Comparison of ENCODE assay signal across 9 mouse cellular contexts in genomic region chr5:108670785-108671184, GRCm38 (mm10). TPM values are rescaled to one million over a fixed set of nuclear protein-coding genes. Genes with fewer than 3 reads are reported as not detected.
DNase-seq lines count a peak whose midpoint lies in the region; ATAC-seq and TF ChIP-seq lines count a peak whose summit lies in the region.
"Had no signal": no experiment of that assay in that cellular context is flagged by ENCODE, and none has a peak within 500 bp of the region (broad histone marks: within the 10 kb centered on the region; RNA-seq: fewer than 3 reads in every experiment).

No protein-coding gene starts in this region.

- no peaks in the 10 kb centered on the region for H3K9me3 ChIP-seq in heart, embryonic 14.5 days (ENCODE audit: control insufficient read depth, low read length)
- no peaks in the 10 kb centered on the region for H3K9me3 ChIP-seq in heart, embryonic 10.5 days
- H3K9me3 ChIP-seq in hindbrain, postnatal 0 days (ENCODE audit: low read length) = no peaks in the 10 kb centered on the region
- no peaks in the 10 kb centered on the region for H3K9me3 ChIP-seq in lung, embryonic 14.5 days (ENCODE audit: low read depth, low read length)
- no peaks in the 10 kb centered on the region for H3K9me3 ChIP-seq in forebrain, embryonic 16.5 days (ENCODE audit: control insufficient read depth, low read length)
- H3K9me3 ChIP-seq: embryonic facial prominence, embryonic 12.5 days had no signal

- peaks cover 2 to 16% of the 10 kb centered on the region in 2 experiments; a peak in 2 of 4 replicates for H3K4me1 ChIP-seq in heart, embryonic 14.5 days (ENCODE audit: control insufficient read depth in 2 of 2, insufficient read depth in 2 of 2, low read length in 2 of 2)
- peaks cover 19% of the 10 kb centered on the region for H3K4me1 ChIP-seq in heart, embryonic 10.5 days
- no peaks in the 10 kb centered on the region; the same call in 1 of the 2 replicates for H3K4me1 ChIP-seq in hindbrain, postnatal 0 days (ENCODE audit: insufficient read depth, low read length)
- 0 out of 2 replicates have a peak, but pooled peaks cover 4% of the 10 kb centered on the region for H3K4me1 ChIP-seq in lung, embryonic 14.5 days (ENCODE audit: insufficient read depth)
- H3K4me1 ChIP-seq in forebrain, embryonic 16.5 days (replicated peaks; ENCODE audit: control insufficient read depth, insufficient read depth, low read length) = peaks cover 17% of the 10 kb centered on the region

- DNase-seq in heart, embryonic 10.5 days (ENCODE audit: low spot score) = no peak
- DNase-seq in CD4-positive helper T cell, adult 2 months (ENCODE audit: low read depth, low spot score) = peak; percentile 53
- DNase-seq in adrenal gland, postnatal 10 days = peak; percentile 72
- DNase-seq in hindbrain, postnatal 0 days (ENCODE audit: low spot score) = peak; percentile 45
- DNase-seq in lung, embryonic 14.5 days = peak; percentile 66
- DNase-seq in thymus, postnatal 36 days = peak; percentile 51 to 54

- H3K27ac ChIP-seq in heart, embryonic 14.5 days (replicated peaks in 1 of 2; ENCODE audit: control insufficient read depth in 1 of 2, insufficient read depth in 1 of 2, low read depth in 2 of 2, low read length in 2 of 2) = no peak overlapping the region
- H3K27ac ChIP-seq in heart, embryonic 10.5 days = no peak overlapping the region
- no peak overlapping the region for H3K27ac ChIP-seq in hindbrain, postnatal 0 days
- H3K27ac ChIP-seq in lung, embryonic 14.5 days (ENCODE audit: low read depth) = no peak overlapping the region
- H3K27ac ChIP-seq in forebrain, embryonic 16.5 days (ENCODE audit: low read length) = no peak overlapping the region
- H3K27ac ChIP-seq: embryonic facial prominence, embryonic 12.5 days had no signal

- ATAC-seq in heart, embryonic 14.5 days (ENCODE audit: insufficient number of reproducible peaks, insufficient read depth, low FRiP score, low read depth) = no peak
- no peak for ATAC-seq in hindbrain, postnatal 0 days
- 0 out of 2 replicates have a peak, but pooled peaks have one; percentile 21 for ATAC-seq in lung, embryonic 14.5 days (ENCODE audit: insufficient read depth)
- no peak for ATAC-seq in forebrain, embryonic 16.5 days

- TF ChIP-seq CTCF in hindbrain, postnatal 0 days (IDR thresholded peaks at IDR 0.05; ENCODE audit: low read depth) = peak; percentile 58
- peak; percentile 53 for TF ChIP-seq CTCF in lung, embryonic 14.5 days (IDR thresholded peaks at IDR 0.05; ENCODE audit: low read depth)

- peaks cover 17% of the 10 kb centered on the region for H3K36me3 ChIP-seq in heart, embryonic 14.5 days (ENCODE audit: control insufficient read depth, insufficient read depth, low read length)
- H3K36me3 ChIP-seq in heart, embryonic 10.5 days = peaks cover 28% of the 10 kb centered on the region
- H3K36me3 ChIP-seq in hindbrain, postnatal 0 days (ENCODE audit: insufficient read depth, low read length) = peaks cover 6% of the 10 kb centered on the region
- peaks cover 21% of the 10 kb centered on the region for H3K36me3 ChIP-seq in lung, embryonic 14.5 days (ENCODE audit: insufficient read depth)
- H3K36me3 ChIP-seq in forebrain, embryonic 16.5 days (ENCODE audit: control insufficient read depth, insufficient read depth) = peaks cover 11% of the 10 kb centered on the region; the same call in 1 of the 2 replicates

- peak overlapping the region; percentile 89; the same call in 1 of the 2 replicates for H3K4me2 ChIP-seq in heart, embryonic 14.5 days (ENCODE audit: low read length)
- no peak overlapping the region for H3K4me2 ChIP-seq in hindbrain, postnatal 0 days (ENCODE audit: low read depth, low read length)
- H3K4me2 ChIP-seq in lung, embryonic 14.5 days = no peak overlapping the region
- no peak overlapping the region for H3K4me2 ChIP-seq in forebrain, embryonic 16.5 days (ENCODE audit: low read length)

- H3K4me3 ChIP-seq in heart, embryonic 14.5 days (ENCODE audit: control insufficient read depth in 1 of 2, insufficient read depth in 1 of 2, low read depth in 1 of 2, low read length in 2 of 2) = no peak overlapping the region
- H3K4me3 ChIP-seq in heart, embryonic 10.5 days = no peak overlapping the region
- H3K4me3 ChIP-seq in hindbrain, postnatal 0 days (ENCODE audit: low read length) = no peak overlapping the region
- H3K4me3 ChIP-seq in lung, embryonic 14.5 days (ENCODE audit: low read depth, low read length) = no peak overlapping the region
- no peak overlapping the region for H3K4me3 ChIP-seq in forebrain, embryonic 16.5 days (replicated peaks; ENCODE audit: low read length)
- H3K4me3 ChIP-seq: embryonic facial prominence, embryonic 12.5 days had no signal

- no peak overlapping the region for H3K9ac ChIP-seq in heart, embryonic 14.5 days (ENCODE audit: low read length)
- H3K9ac ChIP-seq in hindbrain, postnatal 0 days (replicated peaks; ENCODE audit: low read length) = no peak overlapping the region
- no peak overlapping the region for H3K9ac ChIP-seq in lung, embryonic 14.5 days
- no peak overlapping the region for H3K9ac ChIP-seq in forebrain, embryonic 16.5 days (replicated peaks; ENCODE audit: low read depth, low read length)
- H3K9ac ChIP-seq: embryonic facial prominence, embryonic 12.5 days had no signal

- no peaks in the 10 kb centered on the region for H3K27me3 ChIP-seq in heart, embryonic 14.5 days (ENCODE audit: control insufficient read depth, insufficient read depth, low read length)
- H3K27me3 ChIP-seq in heart, embryonic 10.5 days (ENCODE audit: insufficient read depth, poor library complexity, severe bottlenecking) = no peaks in the 10 kb centered on the region
- no peaks in the 10 kb centered on the region for H3K27me3 ChIP-seq in hindbrain, postnatal 0 days (ENCODE audit: insufficient read depth, low read length)
- H3K27me3 ChIP-seq in lung, embryonic 14.5 days (ENCODE audit: insufficient read depth, low read length) = no peaks in the 10 kb centered on the region
- H3K27me3 ChIP-seq in forebrain, embryonic 16.5 days (replicated peaks; ENCODE audit: control insufficient read depth, insufficient read depth, low read length) = no peaks in the 10 kb centered on the region
- H3K27me3 ChIP-seq: embryonic facial prominence, embryonic 12.5 days had no signal

RNA-seq across cellular contexts. Expression of gene Dgkq, which starts 1.3 kb away (rescaled TPM):
- 5.6 and 6.6 TPM in 2 replicates for polyA plus RNA-seq in heart, embryonic 14.5 days (2014; fragmentation: Nextera tagmentation; extraction: Ambion mirVana)
- polyA plus RNA-seq in heart, embryonic 10.5 days (2016; fragmentation: Nextera tagmentation; extraction: Ambion mirVana) = 7.9 and 8.5 TPM in 2 replicates
- total RNA-seq in adrenal gland, postnatal 10 days (2021) = 10 to 100 TPM; 16.7 to 23.7 TPM
- total RNA-seq in hindbrain, postnatal 0 days (2014; rRNA removed) = 48.2 and 64.4 TPM in 2 replicates
- 19.3 and 20.0 TPM in 2 replicates for polyA plus RNA-seq in hindbrain, postnatal 0 days (2015; fragmentation: Nextera tagmentation; extraction: Ambion mirVana)
- 8.7 and 12.1 TPM in 2 replicates for polyA plus RNA-seq in lung, embryonic 14.5 days (2014; fragmentation: Nextera tagmentation; extraction: Ambion mirVana)
- polyA plus RNA-seq in forebrain, embryonic 16.5 days (2015; fragmentation: Nextera tagmentation; extraction: Ambion mirVana) = 26.5 and 31.9 TPM in 2 replicates

RNA-seq across cellular contexts. Expression of gene Slc26a1, which starts 4.6 kb away (rescaled TPM):
- 0.40 and 0.53 TPM in 2 replicates for polyA plus RNA-seq in heart, embryonic 14.5 days (2014; fragmentation: Nextera tagmentation; extraction: Ambion mirVana)
- 0.58 and 0.85 TPM in 2 replicates for polyA plus RNA-seq in heart, embryonic 10.5 days (2016; fragmentation: Nextera tagmentation; extraction: Ambion mirVana)
- total RNA-seq in adrenal gland, postnatal 10 days (2021) = 10 to 100 TPM in 1 of 2 experiments, 1 to 10 TPM in 1; 5.7 to 11.4 TPM
- total RNA-seq in hindbrain, postnatal 0 days (2014; rRNA removed) = 6.3 and 12.6 TPM in 2 replicates
- 3.5 and 3.6 TPM in 2 replicates for polyA plus RNA-seq in hindbrain, postnatal 0 days (2015; fragmentation: Nextera tagmentation; extraction: Ambion mirVana)
- 0.60 and 0.70 TPM in 2 replicates for polyA plus RNA-seq in lung, embryonic 14.5 days (2014; fragmentation: Nextera tagmentation; extraction: Ambion mirVana)
- 2.3 and 2.4 TPM in 2 replicates for polyA plus RNA-seq in forebrain, embryonic 16.5 days (2015; fragmentation: Nextera tagmentation; extraction: Ambion mirVana)

RNA-seq across cellular contexts. Expression of gene Idua, which starts 10.7 kb away (rescaled TPM):
- 14.5 and 14.9 TPM in 2 replicates for polyA plus RNA-seq in heart, embryonic 14.5 days (2014; fragmentation: Nextera tagmentation; extraction: Ambion mirVana)
- polyA plus RNA-seq in heart, embryonic 10.5 days (2016; fragmentation: Nextera tagmentation; extraction: Ambion mirVana) = 15.1 and 16.3 TPM in 2 replicates
- total RNA-seq in adrenal gland, postnatal 10 days (2021) = 10 to 100 TPM in 1 of 2 experiments, 1 to 10 TPM in 1; 9.0 to 15.2 TPM
- total RNA-seq in hindbrain, postnatal 0 days (2014; rRNA removed) = 4.9 and 11.4 TPM in 2 replicates
- polyA plus RNA-seq in hindbrain, postnatal 0 days (2015; fragmentation: Nextera tagmentation; extraction: Ambion mirVana) = 8.0 and 8.2 TPM in 2 replicates
- polyA plus RNA-seq in lung, embryonic 14.5 days (2014; fragmentation: Nextera tagmentation; extraction: Ambion mirVana) = 11.8 and 12.3 TPM in 2 replicates
- polyA plus RNA-seq in forebrain, embryonic 16.5 days (2015; fragmentation: Nextera tagmentation; extraction: Ambion mirVana) = 9.6 and 13.2 TPM in 2 replicates

RNA-seq across cellular contexts. Expression of gene Fgfrl1, which starts 21.4 kb away (rescaled TPM):
- polyA plus RNA-seq in heart, embryonic 14.5 days (2014; fragmentation: Nextera tagmentation; extraction: Ambion mirVana) = 23.9 and 25.2 TPM in 2 replicates
- polyA plus RNA-seq in heart, embryonic 10.5 days (2016; fragmentation: Nextera tagmentation; extraction: Ambion mirVana) = 29.0 and 31.3 TPM in 2 replicates
- 10 to 100 TPM; 42.5 to 52.7 TPM for total RNA-seq in adrenal gland, postnatal 10 days (2021)
- total RNA-seq in hindbrain, postnatal 0 days (2014; rRNA removed) = 38.5 and 42.7 TPM in 2 replicates
- 11.3 and 12.1 TPM in 2 replicates for polyA plus RNA-seq in hindbrain, postnatal 0 days (2015; fragmentation: Nextera tagmentation; extraction: Ambion mirVana)
- polyA plus RNA-seq in lung, embryonic 14.5 days (2014; fragmentation: Nextera tagmentation; extraction: Ambion mirVana) = 40.1 and 47.5 TPM in 2 replicates
- 5.8 and 7.0 TPM in 2 replicates for polyA plus RNA-seq in forebrain, embryonic 16.5 days (2015; fragmentation: Nextera tagmentation; extraction: Ambion mirVana)

RNA-seq across cellular contexts. Expression of gene Tmem175, which starts 41.2 kb away (rescaled TPM):
- polyA plus RNA-seq in heart, embryonic 14.5 days (2014; fragmentation: Nextera tagmentation; extraction: Ambion mirVana) = 22.1 and 22.2 TPM in 2 replicates
- polyA plus RNA-seq in heart, embryonic 10.5 days (2016; fragmentation: Nextera tagmentation; extraction: Ambion mirVana) = 20.3 and 23.2 TPM in 2 replicates
- total RNA-seq in adrenal gland, postnatal 10 days (2021) = 10 to 100 TPM; 20.3 to 22.8 TPM
- total RNA-seq in hindbrain, postnatal 0 days (2014; rRNA removed) = 43.6 and 50.0 TPM in 2 replicates
- polyA plus RNA-seq in hindbrain, postnatal 0 days (2015; fragmentation: Nextera tagmentation; extraction: Ambion mirVana) = 38.7 and 40.6 TPM in 2 replicates
- 26.4 and 29.0 TPM in 2 replicates for polyA plus RNA-seq in lung, embryonic 14.5 days (2014; fragmentation: Nextera tagmentation; extraction: Ambion mirVana)
- polyA plus RNA-seq in forebrain, embryonic 16.5 days (2015; fragmentation: Nextera tagmentation; extraction: Ambion mirVana) = 24.9 and 25.7 TPM in 2 replicates
